Mouse (Mus musculus): ENCODE measurements around the gene Rmnd5b. TPM values are rescaled to one million over a fixed set of nuclear protein-coding genes. Genes with fewer than 3 reads are reported as not detected.
"Not testable (repeated sequence)": the region's sequence is repeated elsewhere in the genome, so short reads cannot be mapped to it uniquely, and the experiment has no call there.

Gene Rmnd5b
- total and polyA plus RNA-seq, 3 experiments: 41.1 to 59.5 (median 46.7) TPM

DNA sequence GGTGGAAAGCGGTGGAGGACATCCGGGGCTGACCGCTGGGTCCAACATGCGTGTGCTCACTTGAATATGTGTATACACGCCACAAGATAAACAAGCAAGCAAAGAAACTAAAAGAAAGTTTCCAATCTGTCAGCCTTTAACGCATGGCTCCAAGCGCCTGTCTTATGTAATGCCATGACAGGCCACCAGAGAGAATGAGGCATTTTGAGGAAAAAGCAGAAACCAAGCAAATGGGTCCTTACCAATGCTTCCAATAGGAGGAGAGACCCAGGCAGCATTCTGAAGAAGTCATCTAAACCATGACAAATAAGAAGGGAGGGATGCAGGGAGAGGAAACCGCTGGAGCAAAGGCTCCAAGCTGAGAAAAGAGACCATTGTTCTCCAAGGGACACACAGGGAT, 21.4 kb downstream of the Rmnd5b start:
- no peaks in the 10 kb centered on the region for H3K27me3 ChIP-seq (replicated peaks)
- H3K27ac ChIP-seq (ENCODE audit: insufficient read depth, low read depth): no peak overlapping the region
- DNase-seq (ENCODE audit: extremely low read depth): no peak
- TF ChIP-seq GABPA (IDR thresholded peaks at IDR 0.05; ENCODE audit: insufficient replicate concordance, low read depth, low read length) (no peak), UBTF (IDR thresholded peaks at IDR 0.05; ENCODE audit: low read depth, low read length) (no peak), POLR2A (IDR thresholded peaks at IDR 0.05; ENCODE audit: low read depth, low read length) (no peak), MXI1 (IDR thresholded peaks at IDR 0.05; ENCODE audit: low read depth, low read length) (no peak), E2F4 (IDR thresholded peaks at IDR 0.05; ENCODE audit: insufficient replicate concordance, low read depth, low read length) (no peak), TBP (conservative IDR thresholded peaks at IDR 0.05; ENCODE audit: low read depth, low read length) (no peak), NRF1 (IDR thresholded peaks at IDR 0.05; ENCODE audit: low read depth, low read length) (no peak), MAZ (IDR thresholded peaks at IDR 0.05; ENCODE audit: low read depth, low read length) (no peak), ELF1 (IDR thresholded peaks at IDR 0.05; ENCODE audit: low read depth, low read length) (no peak), ZKSCAN1 (IDR thresholded peaks at IDR 0.05; ENCODE audit: borderline replicate concordance, low read depth, low read length) (no peak), ZMIZ1 (IDR thresholded peaks at IDR 0.05; ENCODE audit: low read depth, low read length) (no peak), IRF4 (IDR thresholded peaks at IDR 0.05; ENCODE audit: low read depth, low read length) (no peak), KAT2A (IDR thresholded peaks at IDR 0.05; ENCODE audit: insufficient replicate concordance, low read length) (no peak), CHD2 (IDR thresholded peaks at IDR 0.05; ENCODE audit: low read length) (no peak), POLR2AphosphoS2 (IDR thresholded peaks at IDR 0.05; ENCODE audit: low read depth, low read length) (no peak), ZC3H11A (IDR thresholded peaks at IDR 0.05; ENCODE audit: low read depth, low read length) (no peak), JUND (conservative IDR thresholded peaks at IDR 0.05; ENCODE audit: low read depth, low read length) (no peak), USF2 (conservative IDR thresholded peaks at IDR 0.05; ENCODE audit: low read depth, low read length) (no peak), USF1 (IDR thresholded peaks at IDR 0.05; ENCODE audit: low read depth, low read length) (no peak), PAX5 (IDR thresholded peaks at IDR 0.05; ENCODE audit: low read length) (no peak)
- in situ Hi-C loops (cut with MboI; ENCODE audit: low pct_ligation_motif_present, low pct_unique_long_range_greater_than_20kb, low sequenced_read_pairs): loop anchor here (10.0 kb wide), 1 partner anchor 71 kb away; the partner anchor contains the start of gene 0610009B22Rik
- dilution Hi-C loops (cut with MboI; ENCODE audit: extremely low pct_ligation_motif_present, extremely low pct_unique_long_range_greater_than_20kb, low sequenced_read_pairs): no loop called here
- no peak overlapping the region for H3K4me2 ChIP-seq (ENCODE audit: insufficient read depth, low read depth, poor library complexity, severe bottlenecking)
- no peaks in the 10 kb centered on the region; the same call in 1 of the 2 replicates for H3K79me2 ChIP-seq (replicated peaks; ENCODE audit: control insufficient read depth, extremely low read depth, insufficient read depth, poor library complexity, severe bottlenecking)
- no peaks in the 10 kb centered on the region for H3K36me3 ChIP-seq (replicated peaks in 1 of 2; ENCODE audit: control insufficient read depth in 1 of 2, insufficient read depth in 1 of 2, low read length in 1 of 2)
- H3K4me1 ChIP-seq (ENCODE audit: control insufficient read depth in 1 of 2, insufficient read depth in 2 of 2): peaks cover 8 to 24% of the 10 kb centered on the region in 2 experiments
- H3K9ac ChIP-seq (ENCODE audit: insufficient read depth, low read depth): no peak overlapping the region
- no peak overlapping the region for H3K4me3 ChIP-seq (replicated peaks in 1 of 3; ENCODE audit: low read depth in 2 of 3, low read length in 2 of 3, poor library complexity in 1 of 3)
- H3K9me3 ChIP-seq (replicated peaks; ENCODE audit: low read length): no peaks in the 10 kb centered on the region

DNA sequence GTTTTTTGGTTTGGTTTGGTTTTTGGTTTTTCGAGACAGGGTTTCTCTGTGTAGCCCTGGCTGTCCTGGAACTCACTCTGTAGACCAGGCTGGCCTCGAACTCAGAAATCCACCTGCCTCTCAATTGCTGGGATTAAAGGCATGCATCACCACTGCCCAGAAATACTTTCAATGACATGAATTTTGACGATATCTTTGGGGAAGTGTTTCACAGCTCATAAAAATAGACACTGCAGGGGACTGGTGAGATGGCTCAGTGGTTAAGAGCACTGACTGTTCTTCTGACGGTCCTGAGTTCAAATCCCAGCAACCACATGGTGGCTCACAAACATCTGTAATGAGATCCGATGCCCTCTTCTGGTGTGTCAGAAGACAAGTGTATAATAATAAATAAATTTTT, 25.8 kb downstream of the Rmnd5b start:
- in situ Hi-C loops (cut with MboI; ENCODE audit: low pct_ligation_motif_present, low pct_unique_long_range_greater_than_20kb, low sequenced_read_pairs): loop anchor here (10.0 kb wide), 1 partner anchor 75 kb away; the partner anchor contains the start of gene 0610009B22Rik
- H3K9me3 ChIP-seq (replicated peaks; ENCODE audit: low read length); dilution Hi-C loops (cut with MboI; ENCODE audit: extremely low pct_ligation_motif_present, extremely low pct_unique_long_range_greater_than_20kb, low sequenced_read_pairs); DNase-seq (ENCODE audit: extremely low read depth); H3K27me3 ChIP-seq (replicated peaks); H3K9ac ChIP-seq (ENCODE audit: insufficient read depth, low read depth); H3K4me2 ChIP-seq (ENCODE audit: insufficient read depth, low read depth, poor library complexity, severe bottlenecking); H3K27ac ChIP-seq (ENCODE audit: insufficient read depth, low read depth); H3K36me3 ChIP-seq (replicated peaks in 1 of 2; ENCODE audit: control insufficient read depth in 1 of 2, insufficient read depth in 1 of 2, low read length in 1 of 2); H3K4me3 ChIP-seq (replicated peaks in 1 of 3; ENCODE audit: low read depth in 2 of 3, low read length in 2 of 3, poor library complexity in 1 of 3): not testable (repeated sequence)
- peak; percentile 58; the same call in 1 of the 2 replicates for TF ChIP-seq TBP (conservative IDR thresholded peaks at IDR 0.05; ENCODE audit: low read depth, low read length)
- Histone ChIP-seq H3K79me2 (replicated peaks; ENCODE audit: control insufficient read depth, extremely low read depth, insufficient read depth, poor library complexity, severe bottlenecking) (peaks cover 17% of the 10 kb centered on the region), H3K4me1 (ENCODE audit: control insufficient read depth in 1 of 2, insufficient read depth in 2 of 2) (peaks cover 4 to 23% of the 10 kb centered on the region in 2 experiments)

All from CH12.LX (cell line).